Mouse (Mus musculus) liver, adult 2 months (tissue): ENCODE measurements around the gene Robo4.

Source experiments
- CTCF ChIP-seq: fragments of 200-500 bp; IDR thresholded peaks from 2 replicates; pipeline ENCODE4 v1.5.1; 2011; ENCODE audit warnings: low read depth, low read length, control low read depth
- POLR2A ChIP-seq: fragments of 200-500 bp; IDR thresholded peaks from 2 replicates; pipeline ENCODE4 v1.6.1; 2011; ENCODE audit warnings: low read length, control low read depth; ENCODE audit not compliant: insufficient read depth; ENCODE audit errors: extremely low read depth

- TF ChIP-seq CTCF (peak; percentile 65), POLR2A (no peak)
Observed at GRCm38 (mm10) chr9:37406372-37406771, 4.7 kb downstream of the Robo4 start.
